Mouse (Mus musculus): Measurements from ENCODE around the gene Kif16b.

Gene Kif16b

GRCm38 (mm10) chr2:142875936-142876335 lies 25.4 kb downstream of the Kif16b start:
- no peak for DNase-seq (ENCODE audit: low read depth, low spot score)

GRCm38 (mm10) chr2:142874562-142874961 lies 26.8 kb downstream of the Kif16b start:
- DNase-seq (ENCODE audit: low read depth, low spot score): no peak

GRCm38 (mm10) chr2:142870055-142870454 lies 31.3 kb downstream of the Kif16b start:
- no peak for DNase-seq (ENCODE audit: low read depth, low spot score)

- no peak for DNase-seq (ENCODE audit: low read depth, low spot score)
Observed at GRCm38 (mm10) chr2:142867481-142867880, 33.9 kb downstream of the Kif16b start.

GRCm38 (mm10) chr2:142860994-142861393 lies 40.3 kb downstream of the Kif16b start:
- DNase-seq (ENCODE audit: low read depth, low spot score): no peak

- DNase-seq (ENCODE audit: low read depth, low spot score): peak; percentile 13
Observed at GRCm38 (mm10) chr2:142859452-142859851, 41.9 kb downstream of the Kif16b start.

- no peak for DNase-seq (ENCODE audit: low read depth, low spot score)
Observed at GRCm38 (mm10) chr2:142838775-142839174, 62.6 kb downstream of the Kif16b start.

- DNase-seq (ENCODE audit: low read depth, low spot score): no peak
Observed at GRCm38 (mm10) chr2:142838118-142838517, 63.2 kb downstream of the Kif16b start.

- DNase-seq (ENCODE audit: low read depth, low spot score): no peak
Observed at GRCm38 (mm10) chr2:142834751-142835150, 66.6 kb downstream of the Kif16b start.

GRCm38 (mm10) chr2:142832617-142833422 lies 68.5 kb downstream of the Kif16b start:
- DNase-seq (ENCODE audit: low read depth, low spot score): no peak

DNA sequence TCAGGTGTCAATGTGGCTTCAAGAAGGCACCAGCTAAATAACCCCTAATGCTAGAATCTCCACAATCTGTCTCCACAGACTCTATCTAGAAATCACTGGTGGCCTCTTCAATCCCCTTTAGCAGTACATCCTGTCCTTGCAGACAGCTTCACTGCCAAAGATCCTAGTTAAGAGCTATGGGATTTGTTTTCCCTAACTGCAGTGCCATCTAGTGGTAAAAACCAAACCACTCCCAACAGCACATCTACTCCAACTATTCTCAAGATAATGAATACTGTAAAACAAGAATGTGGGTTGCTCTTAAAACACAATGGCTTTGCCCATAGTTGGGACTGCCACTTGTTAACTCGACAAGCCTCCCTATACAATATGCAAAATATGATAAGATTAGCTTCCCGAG lies 88.3 kb downstream of the Kif16b start:
- DNase-seq (ENCODE audit: low read depth, low spot score): peak; percentile 27

DNA sequence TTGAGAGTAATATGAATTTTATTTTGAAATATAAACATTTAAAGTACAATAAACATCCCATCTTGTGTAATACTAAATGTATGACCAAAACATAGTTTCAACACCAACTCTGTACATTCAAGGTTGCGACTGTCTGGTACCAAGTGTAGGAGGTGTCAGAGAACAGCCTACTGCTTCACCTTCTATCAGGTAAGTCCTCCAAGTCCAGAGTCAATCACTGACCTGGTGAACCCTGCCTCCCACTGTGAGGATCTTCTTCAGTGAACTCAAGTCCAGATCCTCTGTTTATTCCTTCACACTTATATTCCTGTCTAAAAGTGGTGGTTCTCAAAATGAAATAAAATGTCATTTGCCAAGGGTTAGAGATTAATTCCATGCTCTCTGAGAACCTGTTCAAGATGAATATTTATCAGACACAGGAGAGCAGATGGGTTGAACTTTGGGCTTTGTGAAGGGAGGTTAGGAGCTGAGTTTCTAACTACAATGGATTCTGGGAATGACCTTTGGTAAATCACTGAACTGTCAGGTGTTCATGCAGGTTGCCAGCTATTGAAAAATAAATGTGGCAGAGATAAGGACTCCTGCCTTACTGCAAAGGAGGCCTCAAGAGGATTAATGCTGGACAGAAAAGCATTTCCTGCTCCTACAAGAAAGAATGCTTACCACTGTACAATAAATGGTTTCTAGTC lies 97.4 kb downstream of the Kif16b start:
- DNase-seq (ENCODE audit: low read depth, low spot score): no peak

DNA sequence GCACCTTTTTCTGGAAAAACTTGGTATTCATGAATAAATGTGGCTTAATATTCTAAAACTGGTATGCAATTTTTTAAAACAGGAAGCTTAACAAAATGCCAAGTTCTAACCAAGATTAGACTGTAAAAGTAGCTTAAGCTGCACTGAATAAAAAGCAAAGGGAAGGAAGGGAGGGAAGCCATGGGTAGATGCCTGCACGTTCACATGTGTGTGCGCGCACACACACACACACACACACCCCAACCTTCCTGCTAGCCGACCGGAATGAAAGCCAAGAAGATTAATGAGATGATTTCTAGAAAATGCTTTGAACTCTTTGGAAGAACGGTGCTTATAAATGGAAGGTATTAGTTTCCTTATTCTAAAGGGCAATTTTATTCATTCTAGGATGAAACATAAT lies 104.0 kb downstream of the Kif16b start:
- no peak for DNase-seq (ENCODE audit: low read depth, low spot score)

DNA sequence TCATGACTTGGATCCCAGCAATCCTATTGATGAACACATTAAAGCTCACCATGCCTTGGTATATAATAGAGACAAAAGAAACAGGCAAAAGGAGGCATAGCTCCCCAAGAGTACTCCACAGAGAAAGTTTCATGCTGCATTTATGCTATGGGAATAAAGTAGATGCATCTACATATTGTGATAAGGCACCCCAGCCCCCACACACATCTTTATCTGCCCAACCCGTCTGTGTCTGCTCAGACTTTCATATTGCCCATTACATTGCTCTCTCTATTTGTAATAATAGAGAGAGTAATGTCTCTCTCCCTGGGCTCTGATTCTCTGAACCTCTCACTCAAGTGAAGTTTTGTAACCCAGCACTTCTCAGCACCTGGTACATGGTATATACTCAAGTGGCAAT lies 126.0 kb downstream of the Kif16b start:
- no peak for DNase-seq (ENCODE audit: low read depth, low spot score)

DNA sequence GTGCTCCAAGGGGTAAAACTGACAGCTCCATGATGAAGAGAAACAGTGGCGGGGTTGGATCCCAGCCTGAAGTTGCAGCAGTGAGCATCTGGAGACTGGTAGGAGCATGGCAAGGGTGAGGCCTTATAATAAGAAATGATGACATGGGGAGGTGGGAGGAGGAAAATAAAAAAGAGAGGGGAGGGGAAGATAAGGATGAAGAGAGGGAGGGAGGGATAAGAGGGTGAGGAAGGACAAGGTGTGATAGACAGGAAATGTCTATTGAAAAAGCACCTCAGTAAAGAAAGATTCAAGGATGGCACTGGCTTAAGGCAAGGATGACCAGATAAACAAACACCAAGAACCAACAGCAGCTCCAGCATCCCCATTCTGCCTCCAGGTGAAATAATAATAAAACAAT lies 126.6 kb downstream of the Kif16b start:
- DNase-seq (ENCODE audit: low read depth, low spot score): no peak

GRCm38 (mm10) chr2:142769647-142770121 lies 131.6 kb downstream of the Kif16b start:
- DNase-seq (ENCODE audit: low read depth, low spot score): no peak

DNA sequence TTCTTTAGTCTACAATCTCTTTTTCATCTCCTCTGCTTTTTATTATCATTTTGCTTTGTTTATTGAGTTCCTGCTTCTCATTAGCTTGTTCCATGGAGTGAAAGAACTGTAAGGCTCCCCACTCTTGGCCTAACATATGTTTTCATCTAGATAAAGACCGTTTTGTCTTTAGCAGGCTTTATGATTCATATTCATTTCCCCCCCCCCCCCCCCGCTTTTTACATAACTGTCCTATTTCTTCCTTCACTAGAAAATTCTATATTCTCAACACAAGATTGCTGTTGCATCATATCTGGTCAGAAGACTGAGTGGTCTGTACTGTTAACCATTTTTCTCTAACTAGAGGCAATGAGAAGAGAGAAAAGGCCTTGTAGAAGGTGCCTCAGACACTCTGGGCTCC lies 137.1 kb downstream of the Kif16b start:
- no peak for DNase-seq (ENCODE audit: low read depth, low spot score)

- no peak for DNase-seq (ENCODE audit: low read depth, low spot score)
Observed at GRCm38 (mm10) chr2:142760843-142761242, 140.5 kb downstream of the Kif16b start.

DNA sequence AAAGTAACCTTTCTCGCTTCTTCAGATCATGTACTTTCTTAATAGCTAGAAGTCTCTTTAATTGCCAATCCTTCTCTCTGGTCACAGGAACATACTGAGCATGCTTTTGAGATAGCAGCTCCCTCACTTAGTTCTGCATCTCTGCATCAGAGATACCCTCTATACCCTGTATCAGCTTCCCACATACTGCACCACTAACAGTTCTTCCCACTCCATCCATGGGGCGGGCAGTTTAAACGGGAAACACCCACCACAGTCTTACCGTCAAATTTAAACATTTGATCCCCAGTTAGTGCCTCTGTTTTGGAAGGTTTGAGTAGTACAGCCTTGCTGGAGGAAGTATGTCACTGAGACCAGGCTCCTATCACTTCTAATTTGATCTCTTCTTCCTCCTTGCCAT lies 142.1 kb downstream of the Kif16b start:
- DNase-seq (ENCODE audit: low read depth, low spot score): no peak

- no peak for DNase-seq (ENCODE audit: low read depth, low spot score)
Observed at GRCm38 (mm10) chr2:142758091-142758765, 143.1 kb downstream of the Kif16b start.

GRCm38 (mm10) chr2:142739338-142739737 lies 162.0 kb downstream of the Kif16b start:
- DNase-seq (ENCODE audit: low read depth, low spot score): no peak

DNA sequence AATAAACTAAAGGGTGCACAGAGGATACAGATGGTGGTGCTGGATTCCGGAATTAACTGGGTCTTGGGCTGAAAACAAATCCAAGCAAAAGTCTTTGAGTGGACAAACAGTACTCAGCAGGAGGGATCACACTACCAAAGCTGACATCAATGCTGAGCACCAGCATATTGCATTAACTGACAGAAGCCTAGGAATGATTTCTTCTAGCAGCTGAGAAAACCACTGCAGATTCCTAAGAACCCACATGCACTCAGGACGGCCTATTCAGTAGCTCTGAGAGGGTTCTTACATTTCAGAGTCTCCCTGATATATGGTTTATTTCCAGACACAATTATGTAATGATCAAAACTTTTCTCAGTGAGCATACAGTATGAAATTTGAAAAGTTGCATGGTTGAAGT lies 162.8 kb downstream of the Kif16b start:
- DNase-seq (ENCODE audit: low read depth, low spot score): no peak
